Mouse (Mus musculus) hindbrain, postnatal 0 days (tissue): Measurements from ENCODE around the gene Rnf8. TPM values are rescaled to one million over a fixed set of nuclear protein-coding genes. Genes with fewer than 3 reads are reported as not detected.

Experiments
- ATAC-seq: fragments of 200-750 bp; cut with Nextera tagmentation; 2 replicates; pipeline ENCODE4 v1.8.0; 2017; ENCODE audit warnings: mild to moderate bottlenecking, moderate TSS enrichment, moderate library complexity
- DNase-seq: peaks from one replicate; pipeline ENCODE4 v3.0.0-alpha.2; 2015; ENCODE audit warnings: low spot score
- H3K27ac ChIP-seq: fragments of 300-500 bp; sonication (generic); 2 replicates; pipeline ENCODE4 v1.5.1; 2014; ENCODE audit warnings: mild to moderate bottlenecking
- H3K27me3 ChIP-seq: fragments of 300-500 bp; sonication (generic); 2 replicates; pipeline ENCODE4 v1.6.1; 2014; ENCODE audit warnings: low read length, mixed read lengths; ENCODE audit not compliant: insufficient read depth
- H3K36me3 ChIP-seq: fragments of 300-500 bp; sonication (generic); 2 replicates; pipeline ENCODE4 v1.6.1; 2014; ENCODE audit warnings: low read length, mixed read lengths; ENCODE audit not compliant: insufficient read depth
- H3K4me1 ChIP-seq: fragments of 300-500 bp; sonication (generic); 2 replicates; pipeline ENCODE4 v1.6.1; 2014; ENCODE audit warnings: antibody characterized with exemption, low read length, mixed read lengths; ENCODE audit not compliant: insufficient read depth
- H3K4me2 ChIP-seq: fragments of 300-500 bp; sonication (generic); 2 replicates; pipeline ENCODE4 v1.6.1; 2014; ENCODE audit warnings: low read depth, mild to moderate bottlenecking, low read length, moderate library complexity, mixed read lengths
- H3K4me3 ChIP-seq: fragments of 300-500 bp; sonication (generic); 2 replicates; pipeline ENCODE4 v1.5.1; 2014; ENCODE audit warnings: low read length
- H3K9ac ChIP-seq: fragments of 300-500 bp; sonication (generic); replicated peaks from 2 replicates; pipeline ENCODE4 v1.6.1; 2014; ENCODE audit warnings: mild to moderate bottlenecking, low read length, moderate library complexity, mixed read lengths
- H3K9me3 ChIP-seq: fragments of 300-500 bp; sonication (generic); 2 replicates; pipeline ENCODE4 v1.6.1; 2016; ENCODE audit warnings: low read length, mixed read lengths
- CTCF ChIP-seq: IDR thresholded peaks from 2 replicates; pipeline ENCODE4 v1.5.1; 2016; ENCODE audit warnings: antibody characterized with exemption, control low read depth, low read depth
- WGBS: fragments of 180-500 bp; shearing (Covaris S2); extraction: QIAGEN DNeasy Blood & Tissue Kit; methylation state at CpG from one replicate; pipeline ENCODE4 v1.1.7; 2014; 5-methylcytosine and 5-hydroxymethylcytosine counted together
- polyA plus RNA-seq: library from polyadenylated mRNA; unstranded; fragments of >200 nt; fragmentation: Nextera tagmentation; extraction: Ambion mirVana; gene quantifications from 2 replicates; pipeline ENCODE4 v1.2.1, GENCODE M21; 2015
- total RNA-seq: library from RNA; depleted of rRNA; stranded (reverse); fragments of >200 nt; gene quantifications from 2 replicates; pipeline ENCODE4 v1.2.3, GENCODE M21; 2014

Rnf8 gene
- total and polyA plus RNA-seq, 2 experiments from 2014 or later = 29.4 to 71.3 TPM

GRCm38 (mm10) chr17:29584306-29584705 is 30.3 kb upstream of the Rnf8 start:
- Histone ChIP-seq H3K9me3 (no peaks in the 10 kb centered on the region), H3K27ac (no peak overlapping the region), H3K27me3 (no peaks in the 10 kb centered on the region), H3K9ac (no peak overlapping the region), H3K4me1 (no peaks in the 10 kb centered on the region; the same call in 1 of the 2 replicates), H3K36me3 (peaks cover 29% of the 10 kb centered on the region), H3K4me3 (no peak overlapping the region), H3K4me2 (no peak overlapping the region)
- ATAC-seq = no peak
- 80% methylated on average over 5 of the region's 5 CpGs for WGBS
- no peak for DNase-seq
- TF ChIP-seq CTCF = no peak

GRCm38 (mm10) chr17:29584737-29585136 is 29.9 kb upstream of the Rnf8 start:
- Histone ChIP-seq H3K4me2 (no peak overlapping the region), H3K27me3 (no peaks in the 10 kb centered on the region), H3K27ac (no peak overlapping the region), H3K4me1 (no peaks in the 10 kb centered on the region; the same call in 1 of the 2 replicates), H3K36me3 (peaks cover 24% of the 10 kb centered on the region), H3K9me3 (no peaks in the 10 kb centered on the region), H3K9ac (no peak overlapping the region), H3K4me3 (no peak overlapping the region)
- DNase-seq = no peak
- ATAC-seq = no peak
- TF ChIP-seq CTCF = no peak
- 47% methylated on average over 3 of the region's 3 CpGs for WGBS

GRCm38 (mm10) chr17:29585446-29585845 is 29.1 kb upstream of the Rnf8 start:
- no peak for DNase-seq
- no peak overlapping the region for H3K4me3 ChIP-seq
- no peak overlapping the region for H3K4me2 ChIP-seq
- no peaks in the 10 kb centered on the region for H3K27me3 ChIP-seq
- no peak overlapping the region for H3K27ac ChIP-seq
- H3K36me3 ChIP-seq = peaks cover 20% of the 10 kb centered on the region
- H3K4me1 ChIP-seq = no peaks in the 10 kb centered on the region; the same call in 1 of the 2 replicates
- WGBS = 89% methylated on average over 6 of the region's 6 CpGs
- no peaks in the 10 kb centered on the region for H3K9me3 ChIP-seq
- TF ChIP-seq CTCF = no peak
- no peak overlapping the region for H3K9ac ChIP-seq
- ATAC-seq = no peak

- Histone ChIP-seq H3K4me3 (no peak overlapping the region), H3K4me2 (no peak overlapping the region), H3K36me3 (peaks cover 14% of the 10 kb centered on the region), H3K27me3 (no peaks in the 10 kb centered on the region), H3K9ac (no peak overlapping the region), H3K4me1 (no peaks in the 10 kb centered on the region; the same call in 1 of the 2 replicates), H3K27ac (no peak overlapping the region), H3K9me3 (no peaks in the 10 kb centered on the region)
- TF ChIP-seq CTCF = no peak
- ATAC-seq = no peak
- no peak for DNase-seq
- 92% methylated on average over 9 of the region's 9 CpGs for WGBS
Observed at GRCm38 (mm10) chr17:29586921-29587320, 27.7 kb upstream of the Rnf8 start.

- peak overlapping the region; percentile 69 for H3K27ac ChIP-seq
- no peaks in the 10 kb centered on the region; the same call in 1 of the 2 replicates for H3K4me1 ChIP-seq
- H3K4me2 ChIP-seq = no peak overlapping the region
- 23% methylated on average over 11 of the region's 11 CpGs for WGBS
- no peaks in the 10 kb centered on the region for H3K9me3 ChIP-seq
- H3K4me3 ChIP-seq = no peak overlapping the region
- DNase-seq = peak; percentile 77
- peak; percentile 90 for ATAC-seq
- TF ChIP-seq CTCF = peak; percentile 25
- peaks cover under 1% of the 10 kb centered on the region; the same call in 1 of the 2 replicates for H3K36me3 ChIP-seq
- H3K9ac ChIP-seq = no peak overlapping the region
- H3K27me3 ChIP-seq = no peaks in the 10 kb centered on the region
Observed at GRCm38 (mm10) chr17:29589221-29589898, 25.2 kb upstream of the Rnf8 start.

- H3K9ac ChIP-seq = no peak overlapping the region
Observed at GRCm38 (mm10) chr17:29595891-29596770, 18.5 kb upstream of the Rnf8 start.

More at GRCm38 (mm10) chr17:29595891-29596770, 18.5 kb upstream of the Rnf8 start:
- Histone ChIP-seq H3K4me2 (no peak overlapping the region), H3K27ac (no peak overlapping the region), H3K36me3 (peaks cover 20% of the 10 kb centered on the region), H3K27me3 (no peaks in the 10 kb centered on the region), H3K9me3 (no peaks in the 10 kb centered on the region), H3K4me1 (no peaks in the 10 kb centered on the region), H3K4me3 (no peak overlapping the region)
- no peak for TF ChIP-seq CTCF
- 61% methylated on average over 15 of the region's 15 CpGs for WGBS
- ATAC-seq (no peak), DNase-seq (no peak)
